In genomic region chr9:23591906-23592305, GRCm38 (mm10) we compare ENCODE assay signal across 21 mouse cellular contexts.
DNase-seq lines count a peak whose midpoint lies in the region; ATAC-seq and TF ChIP-seq lines count a peak whose summit lies in the region.
"Had no signal": no experiment of that assay in that cellular context is flagged by ENCODE, and none has a peak within 500 bp of the region (broad histone marks: within the 10 kb centered on the region; RNA-seq: fewer than 3 reads in every experiment).

No protein-coding gene starts in this region.

- no peaks in the 10 kb centered on the region for H3K4me1 ChIP-seq in kidney, embryonic 16.5 days (ENCODE audit: insufficient read depth, low read length)
- H3K4me1 ChIP-seq in lung, embryonic 16.5 days (replicated peaks; ENCODE audit: control insufficient read depth, insufficient read depth, low read length), result peaks cover 4% of the 10 kb centered on the region; the same call in 1 of the 2 replicates
- H3K4me1 ChIP-seq in lung, adult 2 months (ENCODE audit: control insufficient read depth, insufficient read depth, low read length), result no peaks in the 10 kb centered on the region
- H3K4me1 ChIP-seq: embryonic facial prominence, embryonic 12.5 days; forebrain, embryonic 12.5 days; heart, embryonic 12.5 days; limb, embryonic 15.5 days; midbrain, embryonic 10.5 days had no signal

- no peak overlapping the region for H3K27ac ChIP-seq in kidney, embryonic 16.5 days (ENCODE audit: low read length)
- H3K27ac ChIP-seq in lung, embryonic 16.5 days (ENCODE audit: low read length), result no peak overlapping the region
- H3K27ac ChIP-seq: embryonic facial prominence, embryonic 12.5 days; forebrain, embryonic 12.5 days; limb, embryonic 15.5 days; liver, embryonic 14.5 days; midbrain, embryonic 10.5 days had no signal

- H3K27me3 ChIP-seq in kidney, embryonic 16.5 days (ENCODE audit: insufficient read depth, low read length), result no peaks in the 10 kb centered on the region
- H3K27me3 ChIP-seq in lung, embryonic 16.5 days (ENCODE audit: control insufficient read depth, insufficient read depth, low read depth, low read length), result no peaks in the 10 kb centered on the region
- H3K27me3 ChIP-seq: embryonic facial prominence, embryonic 12.5 days; forebrain, embryonic 12.5 days; heart, embryonic 12.5 days; limb, embryonic 15.5 days had no signal

- no peak for ATAC-seq in kidney, embryonic 16.5 days (ENCODE audit: low FRiP score, low TSS enrichment)
- ATAC-seq in lung, embryonic 16.5 days (ENCODE audit: low read depth), result peak; percentile 60; the same call in 1 of the 2 replicates

- peak; percentile 18 for DNase-seq in kidney, postnatal 10 days
- DNase-seq in lung, adult 2 months, result no peak
- DNase-seq in Muller cell, postnatal 12 days (ENCODE audit: inconsistent ontology term), result peak; percentile 29
- DNase-seq in adipocyte (ENCODE audit: low spot score), result peak; percentile 52
- no peak for DNase-seq in cerebellum, adult 11-12 months
- DNase-seq: adrenal gland, postnatal 25 days; cerebellum, adult 11 months; cerebellum, postnatal 25 days; gastrocnemius, postnatal 14 days; heart, adult 11 months; heart, postnatal 10 days; kidney, adult 11 months; layer of hippocampus, adult 9-11 months had no signal

- no peak for TF ChIP-seq CTCF in lung, adult 2 months (IDR thresholded peaks at IDR 0.05; ENCODE audit: insufficient read depth, low read length)

- no peaks in the 10 kb centered on the region for H3K9me3 ChIP-seq in kidney, embryonic 16.5 days (ENCODE audit: low read length)
- no peaks in the 10 kb centered on the region for H3K9me3 ChIP-seq in lung, embryonic 16.5 days (ENCODE audit: control insufficient read depth, low read length)
- H3K9me3 ChIP-seq: embryonic facial prominence, embryonic 12.5 days; forebrain, embryonic 12.5 days; heart, embryonic 12.5 days; limb, embryonic 15.5 days; midbrain, embryonic 10.5 days had no signal

- no peak overlapping the region for H3K4me2 ChIP-seq in kidney, embryonic 16.5 days (replicated peaks; ENCODE audit: low read depth, low read length)
- no peak overlapping the region for H3K4me2 ChIP-seq in lung, embryonic 16.5 days (ENCODE audit: low read depth, low read length)
- H3K4me2 ChIP-seq: embryonic facial prominence, embryonic 12.5 days; forebrain, embryonic 12.5 days; heart, embryonic 12.5 days; limb, embryonic 15.5 days had no signal

- no peak overlapping the region for H3K4me3 ChIP-seq in kidney, embryonic 16.5 days (ENCODE audit: low read length)
- no peak overlapping the region for H3K4me3 ChIP-seq in lung, embryonic 16.5 days (ENCODE audit: low read length)
- H3K4me3 ChIP-seq in lung, adult 2 months (replicated peaks; ENCODE audit: extremely low read depth, low read depth, low read length), result no peak overlapping the region
- H3K4me3 ChIP-seq: embryonic facial prominence, embryonic 12.5 days; forebrain, embryonic 12.5 days; heart, embryonic 12.5 days; limb, embryonic 15.5 days; midbrain, embryonic 10.5 days had no signal

- H3K36me3 ChIP-seq in kidney, embryonic 16.5 days (ENCODE audit: insufficient read depth, low read length), result no peaks in the 10 kb centered on the region
- H3K36me3 ChIP-seq in lung, embryonic 16.5 days (ENCODE audit: control insufficient read depth, insufficient read depth, low read length), result no peaks in the 10 kb centered on the region
- H3K36me3 ChIP-seq: embryonic facial prominence, embryonic 12.5 days; forebrain, embryonic 12.5 days; heart, embryonic 12.5 days; limb, embryonic 15.5 days; midbrain, embryonic 10.5 days had no signal

- TF ChIP-seq POLR2A in lung, adult 2 months (IDR thresholded peaks at IDR 0.05; ENCODE audit: borderline replicate concordance, extremely low read depth, low read depth, low read length), result no peak

- no peak overlapping the region for H3K9ac ChIP-seq in kidney, embryonic 16.5 days (replicated peaks; ENCODE audit: low read length)
- no peak overlapping the region for H3K9ac ChIP-seq in lung, embryonic 16.5 days (ENCODE audit: low read length)
- H3K9ac ChIP-seq: embryonic facial prominence, embryonic 12.5 days; forebrain, embryonic 12.5 days; heart, embryonic 12.5 days; limb, embryonic 15.5 days; liver, embryonic 14.5 days had no signal

Comparison
In these comparisons a context has a peak if more than half of its experiments do, and no peak if none do; other contexts are left out.
1. DNase-seq: peak in kidney, postnatal 10 days (single experiment), Muller cell, postnatal 12 days (single experiment) and adipocyte (single experiment); none in lung, adult 2 months (single experiment) and cerebellum, adult 11-12 months (single experiment).